Mouse (Mus musculus) G1E (cell line): ENCODE results near the gene Mknk2. TPM values are rescaled to one million over a fixed set of nuclear protein-coding genes. Genes with fewer than 3 reads are reported as not detected.

Experiments
- ATAC-seq: 2 replicates; pipeline ENCODE4 v1.8.0; 2016; ENCODE audit warnings: mild to moderate bottlenecking; ENCODE audit not compliant: insufficient number of reproducible peaks, poor library complexity, low FRiP score, severe bottlenecking; ENCODE audit errors: extremely low read depth
- DNase-seq: peaks from one replicate; pipeline ENCODE4 v3.0.0; 2012; ENCODE audit warnings: low spot score
- H3K27me3 ChIP-seq: 2 replicates; pipeline ENCODE4 v1.6.1; 2012; ENCODE audit warnings: mild to moderate bottlenecking, low read length, inconsistent platforms; ENCODE audit not compliant: insufficient read depth
- H3K36me3 ChIP-seq: replicated peaks from 2 replicates; pipeline ENCODE3; 2012; ENCODE audit warnings: mild to moderate bottlenecking, inconsistent platforms
- H3K4me1 ChIP-seq: 2 replicates; pipeline ENCODE4 v1.6.1; 2012; ENCODE audit warnings: low read depth, low read length, inconsistent platforms, mixed read lengths; ENCODE audit not compliant: insufficient read depth
- H3K4me3 ChIP-seq: 2 replicates; pipeline ENCODE4 v1.5.1; 2012; ENCODE audit warnings: low read depth, mild to moderate bottlenecking, inconsistent platforms, low read length, moderate library complexity, mixed read lengths
- H3K9me3 ChIP-seq: replicated peaks from 2 replicates; pipeline ENCODE4 v1.6.1; 2012; ENCODE audit warnings: inconsistent platforms
- CTCF ChIP-seq: IDR thresholded peaks from 2 replicates; pipeline ENCODE4 v1.5.1; 2012; ENCODE audit warnings: low read depth, low read length, inconsistent platforms, mixed read lengths
- GATA1 ChIP-seq: IDR thresholded peaks from 2 replicates; pipeline ENCODE4 v1.6.1; 2012; ENCODE audit warnings: borderline replicate concordance, low read length, inconsistent platforms, mixed read lengths
- GATA2 ChIP-seq: IDR thresholded peaks from 2 replicates; pipeline ENCODE4 v1.6.1; 2012; ENCODE audit warnings: low read depth, low read length, inconsistent platforms, borderline replicate concordance
- POLR2AphosphoS5 ChIP-seq: IDR thresholded peaks from 2 replicates; pipeline ENCODE4 v1.6.1; 2012; ENCODE audit warnings: low read depth, low read length, inconsistent platforms; ENCODE audit not compliant: insufficient replicate concordance
- TAL1 ChIP-seq: conservative IDR thresholded peaks from 2 replicates; pipeline ENCODE4 v1.6.1; 2012; ENCODE audit warnings: low read depth, low read length, inconsistent platforms, mixed read lengths
- polyA plus RNA-seq: library from polyadenylated mRNA; stranded (reverse); fragments of >175 nt; gene quantifications from 2 replicates; pipeline ENCODE4 v1.2.3, GENCODE M21; 2012
- total RNA-seq, 2 experiments: library from RNA; stranded (forward) in 1 of 2; stranded (reverse) in 1 of 2; fragments of 200-1000 nt in 1 of 2; fragments of >200 nt in 1 of 2; fragmentation: Nextera tagmentation in 1 of 2; gene quantifications; 2 replicates each; pipeline ENCODE4 v1.2.3; 2014 to 2017

Gene Mknk2
- 127 and 140 TPM in 2 replicates for total RNA-seq (2014; fragmentation: Nextera tagmentation)
- total RNA-seq (2017), result 70.4 and 72.2 TPM in 2 replicates
- polyA plus RNA-seq, result 455 and 521 TPM in 2 replicates

DNA sequence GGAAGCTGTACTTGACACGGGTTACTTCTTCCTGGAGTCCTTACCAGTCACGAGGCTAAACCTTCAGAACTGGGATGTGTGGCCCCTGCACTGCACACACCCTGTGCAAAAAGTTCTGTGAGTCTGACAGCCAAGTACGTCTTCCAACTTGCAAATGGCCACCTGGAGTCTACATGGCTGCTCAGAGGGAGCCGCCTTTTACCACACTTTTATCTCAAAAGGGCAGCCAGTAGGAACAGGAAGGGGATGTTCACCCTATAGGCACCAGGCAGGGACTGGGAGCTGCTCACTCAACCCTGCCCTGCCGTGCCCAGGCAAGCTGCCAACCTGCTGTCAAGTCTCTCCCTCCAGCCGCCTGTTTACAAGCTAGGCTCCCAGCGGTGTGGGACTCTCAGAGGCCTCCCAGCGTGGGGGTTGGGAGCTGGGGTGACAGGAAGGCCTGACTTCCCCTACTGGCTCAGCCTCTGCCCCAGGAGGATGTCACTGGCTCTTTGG, at the start of gene Mknk2:
Gene Mknk2 (minus strand): TSS at position 171 of the 495 bp plus-strand sequence.
- DNase-seq, result peak; percentile 87
- H3K4me1 ChIP-seq, result peaks cover 70% of the 10 kb centered on the region
- peaks cover 35% of the 10 kb centered on the region for H3K36me3 ChIP-seq
- no peak for TF ChIP-seq CTCF
- TF ChIP-seq TAL1, result peak; percentile 73
- ATAC-seq, result peak; percentile 49
- H3K9me3 ChIP-seq, result no peaks in the 10 kb centered on the region
- H3K27me3 ChIP-seq, result no peaks in the 10 kb centered on the region
- H3K4me3 ChIP-seq, result peak within 1 kb of the TSS; percentile 87

DNA sequence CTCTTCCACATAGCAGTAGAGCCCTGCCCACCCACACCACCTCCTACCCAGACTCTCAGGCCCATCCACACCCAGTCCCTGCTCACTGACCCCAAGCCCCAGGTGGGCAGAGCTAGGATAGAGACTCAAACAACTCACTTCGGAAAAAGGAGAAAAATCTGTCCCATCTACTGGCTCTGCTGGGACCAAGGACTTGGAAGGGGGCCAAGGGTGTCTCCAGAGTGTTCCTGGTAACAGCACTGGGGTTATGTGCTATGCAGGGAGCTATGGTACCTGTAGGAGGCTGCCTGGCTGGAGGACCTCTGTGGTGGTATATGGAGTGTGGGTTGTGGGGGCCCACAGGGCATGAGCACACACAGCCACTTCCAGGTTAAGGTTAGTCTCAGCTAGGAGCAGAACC, 39.4 kb upstream of the Mknk2 start:
- no peak for TF ChIP-seq TAL1
- no peak for TF ChIP-seq GATA2
- no peak for TF ChIP-seq CTCF
- no peak for TF ChIP-seq POLR2AphosphoS5
- TF ChIP-seq GATA1, result no peak
- H3K9me3 ChIP-seq, result no peaks in the 10 kb centered on the region
- no peak overlapping the region for H3K4me3 ChIP-seq
- peaks cover 10% of the 10 kb centered on the region for H3K4me1 ChIP-seq
- DNase-seq, result no peak
- H3K36me3 ChIP-seq, result peaks cover 99% of the 10 kb centered on the region
- no peaks in the 10 kb centered on the region; the same call in 1 of the 2 replicates for H3K27me3 ChIP-seq
- no peak for ATAC-seq

DNA sequence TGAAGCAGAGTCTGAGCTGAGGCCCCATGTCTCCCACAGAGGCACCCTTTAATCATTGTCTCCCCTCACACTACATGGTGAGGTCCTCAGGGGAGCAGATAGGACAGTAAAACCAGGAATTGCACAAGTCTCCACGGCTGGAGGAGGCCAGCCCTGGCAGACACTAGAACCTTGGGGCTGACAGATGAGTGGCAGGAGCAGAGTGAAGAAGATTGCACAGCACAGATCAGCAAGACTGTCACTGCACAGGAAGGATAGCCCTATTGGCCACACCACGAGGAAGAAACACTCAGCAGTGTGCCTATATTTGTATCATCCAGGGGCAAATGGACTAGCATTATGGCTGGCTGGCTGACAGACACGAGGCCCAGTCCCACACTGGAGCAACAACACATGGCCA, 32.9 kb upstream of the Mknk2 start:
- TF ChIP-seq TAL1, result no peak
- no peak for TF ChIP-seq POLR2AphosphoS5
- no peak for TF ChIP-seq GATA2
- no peak for TF ChIP-seq GATA1
- no peak for TF ChIP-seq CTCF
- no peak for ATAC-seq
- DNase-seq, result no peak

DNA sequence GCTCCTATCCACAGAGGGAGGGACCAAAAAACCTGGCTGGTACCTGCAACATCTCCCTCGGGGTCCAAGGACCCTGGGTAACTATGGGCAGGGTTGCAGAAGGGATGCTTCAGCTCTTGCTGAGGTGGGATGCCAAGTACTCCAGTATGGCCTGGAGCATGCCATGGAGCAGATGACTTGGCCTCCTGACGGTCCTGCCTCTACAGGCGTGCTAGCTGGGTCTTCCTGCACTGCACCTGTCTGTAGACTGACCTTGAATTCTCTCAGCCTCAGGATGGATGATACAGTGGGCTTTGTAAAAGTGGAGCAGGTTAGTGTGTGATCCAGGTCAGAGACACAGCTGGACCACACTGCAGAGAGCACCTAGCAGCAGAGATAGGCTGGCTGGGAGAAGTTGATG, 27.6 kb upstream of the Mknk2 start:
- H3K27me3 ChIP-seq, result no peaks in the 10 kb centered on the region
- no peak for TF ChIP-seq GATA2
- TF ChIP-seq GATA1, result no peak
- TF ChIP-seq TAL1, result no peak
- TF ChIP-seq CTCF, result no peak
- TF ChIP-seq POLR2AphosphoS5, result no peak
- no peak for DNase-seq
- H3K9me3 ChIP-seq, result no peaks in the 10 kb centered on the region
- H3K4me3 ChIP-seq, result no peak overlapping the region
- no peak for ATAC-seq
- H3K4me1 ChIP-seq, result peaks cover 46% of the 10 kb centered on the region
- peaks cover 71% of the 10 kb centered on the region for H3K36me3 ChIP-seq

More for the DNA sequence above, 32.9 kb upstream of the Mknk2 start:
- H3K4me1 ChIP-seq, result peaks cover 14% of the 10 kb centered on the region
- H3K9me3 ChIP-seq, result no peaks in the 10 kb centered on the region
- H3K36me3 ChIP-seq, result peaks cover 100% of the 10 kb centered on the region
- H3K27me3 ChIP-seq, result no peaks in the 10 kb centered on the region
- no peak overlapping the region for H3K4me3 ChIP-seq

DNA sequence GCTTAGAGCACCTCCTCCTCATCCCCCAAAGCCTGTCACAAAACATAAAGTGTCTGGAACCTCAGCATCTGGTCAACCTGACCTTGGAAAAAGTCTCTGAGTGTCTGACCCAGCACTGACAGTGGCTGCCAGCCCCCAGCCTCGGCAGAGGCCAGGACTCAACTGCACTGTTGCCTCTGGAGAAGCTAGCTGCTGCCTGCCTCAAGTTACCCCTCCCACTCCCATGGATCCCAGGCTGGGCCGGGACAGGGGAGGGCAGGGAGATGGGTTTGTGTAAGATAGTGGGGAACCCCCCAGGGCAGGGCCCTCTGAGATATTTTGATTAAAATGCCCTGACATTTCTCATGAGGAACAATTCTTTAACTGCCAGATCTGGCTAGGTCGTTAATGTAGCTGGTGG, 27.1 kb upstream of the Mknk2 start:
- H3K4me1 ChIP-seq, result peaks cover 50% of the 10 kb centered on the region
- no peak for TF ChIP-seq TAL1
- TF ChIP-seq GATA2, result no peak
- TF ChIP-seq CTCF, result no peak
- no peak for TF ChIP-seq GATA1
- no peak for TF ChIP-seq POLR2AphosphoS5
- H3K27me3 ChIP-seq, result no peaks in the 10 kb centered on the region
- DNase-seq (no peak), ATAC-seq (no peak)
- peaks cover 67% of the 10 kb centered on the region for H3K36me3 ChIP-seq
- H3K9me3 ChIP-seq, result no peaks in the 10 kb centered on the region
- H3K4me3 ChIP-seq, result no peak overlapping the region

DNA sequence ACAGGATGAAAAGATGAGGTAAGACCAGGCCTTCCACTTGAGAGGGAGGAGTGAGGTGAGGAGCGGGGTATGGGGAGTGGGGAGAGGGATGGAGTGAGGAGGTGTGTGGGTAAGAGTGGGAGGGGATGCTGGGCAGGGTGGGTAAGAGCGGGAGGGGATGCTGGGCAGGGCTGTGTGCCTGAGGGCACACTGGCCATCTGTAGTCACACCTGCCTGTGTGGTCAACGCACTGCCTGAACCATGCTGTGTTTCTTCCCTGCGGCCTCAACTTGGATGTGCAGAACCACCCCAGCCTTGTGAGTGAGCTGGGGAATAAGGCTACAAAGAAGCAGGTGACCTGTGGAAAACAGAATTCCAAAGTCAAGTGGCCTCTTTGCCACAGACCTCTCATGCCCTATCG, 26.5 kb upstream of the Mknk2 start:
- Histone ChIP-seq H3K36me3 (peaks cover 66% of the 10 kb centered on the region), H3K4me3 (no peak overlapping the region), H3K4me1 (peaks cover 57% of the 10 kb centered on the region), H3K9me3 (no peaks in the 10 kb centered on the region), H3K27me3 (no peaks in the 10 kb centered on the region)
- ATAC-seq, result no peak
- TF ChIP-seq CTCF (no peak), GATA1 (no peak), GATA2 (no peak), TAL1 (no peak), POLR2AphosphoS5 (no peak)
- DNase-seq, result no peak
